Mouse (Mus musculus) kidney, postnatal 14 days (tissue): ENCODE measurements around the gene 6430628N08Rik.
A peak's percentile ranks its signal among the peaks of the same experiment; 100 is the strongest.

Source experiments
- DNase-seq: peaks from one replicate; pipeline ENCODE4 v3.0.0; 2022; ENCODE audit warnings: mixed read lengths

Gene 6430628N08Rik

GRCm38 (mm10) chr4:115890066-115890465 is 399 bp upstream of the 6430628N08Rik start:
- DNase-seq = no peak

DNA sequence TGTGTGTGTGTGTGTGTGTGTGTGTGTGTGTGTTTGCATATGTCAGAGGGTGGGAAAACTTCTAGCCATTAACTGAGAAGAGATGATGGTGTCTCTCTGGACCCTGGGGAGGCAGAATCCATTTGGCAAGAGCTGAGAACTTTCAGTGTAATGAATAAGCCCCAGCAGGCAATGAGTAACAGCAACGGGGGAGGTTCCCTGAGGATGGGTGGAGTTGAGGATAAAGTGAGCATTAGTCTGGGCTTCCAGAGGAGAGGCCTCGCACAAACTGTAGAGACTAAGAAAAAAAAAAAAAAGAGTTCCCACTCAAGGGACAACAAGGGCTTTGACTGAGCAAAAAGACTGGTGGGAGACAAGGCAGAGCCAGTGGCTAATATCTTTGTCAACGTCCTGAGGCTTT is 3.8 kb downstream of the 6430628N08Rik start:
- peak; percentile 72 for DNase-seq

GRCm38 (mm10) chr4:115897901-115898631 is 7.6 kb downstream of the 6430628N08Rik start:
- DNase-seq = no peak

DNA sequence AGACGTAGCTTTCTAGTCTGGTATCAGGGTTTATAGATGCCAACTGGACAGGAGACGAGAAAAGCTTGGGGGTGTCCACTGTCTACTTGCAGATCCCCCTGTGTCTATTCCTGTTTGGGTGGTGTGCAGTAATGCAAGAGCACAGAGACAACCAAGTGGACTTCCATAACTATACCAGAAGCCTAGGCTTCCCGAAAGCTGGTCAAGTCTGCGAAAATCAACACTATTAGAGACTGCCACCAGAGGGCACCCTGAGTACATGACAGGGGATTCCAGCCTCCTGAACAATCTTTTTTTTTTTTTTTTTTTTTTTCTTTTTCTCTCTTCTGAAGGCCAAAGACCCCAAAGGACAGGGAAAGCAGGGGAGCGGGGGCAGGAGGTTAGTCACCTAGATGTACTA is 12.4 kb downstream of the 6430628N08Rik start:
- DNase-seq = peak; percentile 85

DNA sequence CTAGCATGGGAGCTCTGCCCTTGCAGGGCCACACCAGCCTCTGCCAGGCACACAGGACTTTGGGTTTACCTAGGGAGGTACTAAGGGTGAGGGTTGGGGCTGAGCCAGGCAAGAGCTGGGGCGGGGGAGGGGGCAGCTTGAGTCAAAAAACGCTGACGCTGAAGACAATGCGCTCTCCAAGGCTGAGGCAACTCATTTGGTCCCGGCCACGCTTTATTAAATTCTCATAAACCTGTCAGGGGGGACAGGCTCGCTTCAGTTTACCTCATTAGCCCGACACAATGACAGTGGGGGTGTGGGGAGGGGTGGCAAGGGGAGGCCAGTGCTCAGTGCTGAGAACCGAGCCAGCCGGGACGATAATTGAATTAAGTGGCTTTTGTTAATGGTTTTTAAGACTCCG is 13.9 kb downstream of the 6430628N08Rik start:
- no peak for DNase-seq

DNA sequence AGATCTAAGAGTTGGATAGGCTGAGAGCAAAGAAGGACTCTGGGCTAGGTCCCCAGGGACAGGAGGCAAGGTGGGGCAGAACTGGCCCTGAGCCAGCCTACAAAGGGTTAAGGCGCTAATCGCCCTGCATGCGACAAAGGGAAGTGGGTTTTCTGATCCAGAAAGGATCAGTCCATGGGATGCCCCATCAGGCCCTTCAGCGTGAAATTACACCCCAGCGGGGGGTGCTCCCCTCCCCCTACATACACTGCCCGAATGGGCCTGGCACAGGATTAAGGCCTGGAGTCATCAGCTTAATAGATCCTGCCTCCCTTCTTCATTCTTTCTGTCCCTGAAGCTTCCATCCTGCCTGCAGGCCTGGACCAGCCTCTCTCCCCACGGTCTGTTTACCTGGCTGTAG is 15.2 kb downstream of the 6430628N08Rik start:
- DNase-seq = no peak

- DNase-seq = no peak
Observed at GRCm38 (mm10) chr4:115906791-115907190, 16.3 kb downstream of the 6430628N08Rik start.

DNA sequence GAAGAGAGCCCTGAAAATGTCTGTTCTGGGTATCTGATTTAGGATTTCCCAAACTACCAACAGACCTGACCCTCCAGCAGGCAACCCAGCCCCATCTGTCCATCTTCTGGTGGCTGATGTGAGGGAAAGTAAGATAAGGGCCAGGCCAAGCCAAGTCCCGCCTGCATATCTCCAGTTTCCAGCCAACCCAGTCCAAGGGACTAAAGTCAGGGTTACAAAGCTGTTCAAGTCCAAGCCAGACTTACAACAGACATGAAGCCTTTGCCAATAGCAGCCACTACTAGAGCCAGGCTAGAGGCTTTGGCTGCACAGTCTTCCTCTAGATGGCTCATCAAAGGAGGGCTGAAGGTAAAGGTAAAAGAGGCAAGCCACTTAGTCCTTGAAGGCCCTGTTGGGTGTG is 17.5 kb downstream of the 6430628N08Rik start:
- DNase-seq = no peak

GRCm38 (mm10) chr4:115908641-115909040 is 18.2 kb downstream of the 6430628N08Rik start:
- peak; percentile 43 for DNase-seq

DNA sequence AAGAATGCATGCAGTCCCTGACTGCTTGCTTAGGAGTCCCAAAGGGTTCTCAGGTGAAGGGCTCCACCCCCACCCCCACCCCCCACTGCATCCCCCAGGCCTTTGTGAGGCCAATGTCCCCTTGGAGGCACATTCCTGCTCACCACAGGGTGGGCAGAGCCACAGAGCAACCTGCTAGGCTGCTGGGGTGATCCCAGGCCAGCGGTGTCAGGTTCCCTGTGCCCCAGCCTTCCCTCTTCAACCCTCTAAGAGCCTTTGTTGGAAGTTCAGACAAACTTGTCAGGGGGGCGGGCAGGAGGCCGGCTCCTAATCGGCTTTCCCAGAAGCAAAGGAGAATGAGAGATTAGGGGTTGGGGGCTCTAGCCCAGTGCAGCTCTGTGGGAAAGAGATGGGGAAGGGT is 21.1 kb downstream of the 6430628N08Rik start:
- DNase-seq = no peak

DNA sequence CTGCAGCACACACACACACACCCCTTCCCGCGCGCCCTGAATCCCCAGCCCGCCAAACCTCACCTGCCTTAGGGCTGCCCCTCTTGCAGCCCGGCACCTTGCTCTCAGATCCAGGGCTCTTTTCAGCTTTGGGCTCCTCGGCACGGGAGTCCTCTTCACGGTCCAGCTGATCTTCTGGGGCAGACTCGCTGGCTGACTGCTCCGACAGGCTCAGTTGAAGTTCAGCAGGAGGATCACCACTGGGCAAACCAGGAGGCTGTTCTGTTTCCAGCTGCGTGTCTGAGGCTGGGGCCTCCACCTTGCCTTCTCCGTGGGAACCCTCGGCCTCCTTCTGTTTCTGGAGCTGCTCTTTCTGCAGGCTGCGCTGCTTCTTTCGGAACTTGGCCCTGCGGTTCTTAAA is 29.4 kb downstream of the 6430628N08Rik start:
- peak; percentile 33 for DNase-seq

- no peak for DNase-seq
Observed at GRCm38 (mm10) chr4:115922688-115923087, 32.2 kb downstream of the 6430628N08Rik start.

DNA sequence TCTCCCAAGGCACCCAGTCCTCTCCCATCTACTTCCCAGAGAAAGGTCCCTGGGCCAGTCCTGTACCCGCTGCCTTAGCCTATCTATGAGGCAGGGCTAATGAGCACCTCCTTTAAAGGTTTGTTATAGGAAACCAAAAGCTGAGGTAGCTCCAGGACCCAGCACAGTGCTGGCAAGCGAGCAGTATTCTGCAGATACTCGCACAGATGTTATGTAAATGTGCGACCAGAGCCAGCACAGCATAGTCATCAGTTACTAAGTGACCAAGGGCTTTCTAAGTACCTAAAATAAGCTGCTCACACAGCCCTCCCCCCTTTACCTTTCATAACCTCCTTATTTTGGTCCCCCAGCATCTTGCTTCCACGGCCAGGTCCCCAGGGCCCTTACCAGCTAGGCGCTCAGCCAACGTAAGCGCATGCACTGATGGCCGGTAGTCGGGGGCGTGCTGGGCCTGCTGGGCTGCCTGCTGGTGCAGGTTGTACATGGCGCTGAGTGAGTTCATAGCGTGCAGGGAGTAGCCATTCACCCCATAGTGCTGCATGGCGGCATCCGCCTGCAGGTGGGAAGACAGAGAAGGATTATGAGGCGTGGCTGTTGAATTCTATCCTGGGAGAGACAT is 32.9 kb downstream of the 6430628N08Rik start:
- no peak for DNase-seq

DNA sequence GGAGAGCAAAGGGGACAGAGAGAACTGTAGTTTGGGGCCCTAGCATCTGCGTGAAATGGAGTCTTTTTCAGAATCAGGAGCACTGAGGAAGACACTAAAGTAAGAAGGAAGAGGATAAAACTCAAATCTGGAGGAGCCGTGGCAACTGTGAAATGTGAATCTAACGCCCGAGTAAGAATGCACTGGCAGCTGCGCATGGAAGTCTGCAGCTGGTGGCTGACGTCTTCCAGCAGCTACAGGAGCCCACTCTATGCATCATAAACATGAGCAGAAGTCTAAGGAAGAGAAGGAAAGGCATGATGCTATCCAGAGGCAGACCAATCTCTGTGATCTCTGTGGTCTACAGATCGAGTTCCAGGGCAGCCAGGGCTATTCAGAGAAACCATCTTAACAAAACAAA is 37.2 kb downstream of the 6430628N08Rik start:
- DNase-seq = no peak

GRCm38 (mm10) chr4:115931556-115932088 is 41.2 kb downstream of the 6430628N08Rik start:
- DNase-seq = no peak

DNA sequence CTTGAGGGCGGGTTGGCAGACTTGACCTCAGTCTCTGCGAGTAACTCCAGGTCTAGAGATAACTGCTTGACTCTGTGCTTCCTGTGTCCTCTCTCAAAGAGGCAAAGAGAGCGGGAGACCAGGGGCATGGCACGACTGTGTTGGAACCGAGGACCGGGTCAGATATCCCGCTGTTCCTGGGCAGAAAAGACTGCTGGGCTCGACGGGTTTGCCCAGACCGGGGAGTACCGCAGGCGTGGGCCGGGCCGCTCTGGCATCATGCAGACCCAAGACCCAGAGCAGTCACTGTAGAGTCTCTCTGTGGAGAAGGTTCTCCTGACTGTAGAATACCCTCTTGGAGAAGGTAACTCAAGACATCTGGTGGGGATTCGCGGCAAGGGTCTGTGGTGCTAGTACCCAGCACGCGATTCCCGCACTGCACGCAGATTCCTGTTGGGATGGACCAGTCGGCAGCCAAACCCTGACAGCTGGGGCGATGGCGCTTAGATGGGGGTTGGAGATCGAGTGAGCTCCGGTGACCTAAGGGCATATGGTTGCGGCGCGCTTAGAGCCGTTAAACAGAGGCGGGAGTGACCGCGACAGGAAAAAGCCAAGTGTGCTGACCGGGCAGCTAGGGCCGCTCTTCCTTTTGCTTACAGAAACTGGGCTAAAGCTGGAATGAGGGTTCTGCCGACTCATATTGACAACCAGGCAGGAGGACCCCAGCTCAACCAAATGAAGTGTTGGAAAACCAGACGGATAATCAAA is 45.5 kb downstream of the 6430628N08Rik start:
- no peak for DNase-seq

DNA sequence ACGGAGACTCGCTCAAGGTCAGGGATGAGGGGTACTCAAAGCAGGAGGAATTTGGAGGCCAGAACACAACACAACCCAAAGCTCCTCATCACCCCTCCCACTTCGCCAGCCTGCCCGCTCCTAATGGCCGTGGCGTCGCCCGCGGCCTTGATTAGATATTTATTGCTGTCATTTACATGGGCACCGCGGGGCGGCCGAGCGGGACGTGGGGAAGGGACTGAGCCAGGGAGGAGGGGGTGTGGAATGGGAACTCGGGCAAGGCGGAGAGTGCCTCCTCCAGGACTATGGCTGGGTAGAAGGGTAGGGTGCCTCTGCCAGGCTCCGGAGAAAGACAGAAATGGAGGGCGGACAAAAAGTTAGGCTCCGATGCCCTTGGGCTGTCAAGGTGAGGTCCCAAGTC is 46.2 kb downstream of the 6430628N08Rik start:
- DNase-seq = no peak

DNA sequence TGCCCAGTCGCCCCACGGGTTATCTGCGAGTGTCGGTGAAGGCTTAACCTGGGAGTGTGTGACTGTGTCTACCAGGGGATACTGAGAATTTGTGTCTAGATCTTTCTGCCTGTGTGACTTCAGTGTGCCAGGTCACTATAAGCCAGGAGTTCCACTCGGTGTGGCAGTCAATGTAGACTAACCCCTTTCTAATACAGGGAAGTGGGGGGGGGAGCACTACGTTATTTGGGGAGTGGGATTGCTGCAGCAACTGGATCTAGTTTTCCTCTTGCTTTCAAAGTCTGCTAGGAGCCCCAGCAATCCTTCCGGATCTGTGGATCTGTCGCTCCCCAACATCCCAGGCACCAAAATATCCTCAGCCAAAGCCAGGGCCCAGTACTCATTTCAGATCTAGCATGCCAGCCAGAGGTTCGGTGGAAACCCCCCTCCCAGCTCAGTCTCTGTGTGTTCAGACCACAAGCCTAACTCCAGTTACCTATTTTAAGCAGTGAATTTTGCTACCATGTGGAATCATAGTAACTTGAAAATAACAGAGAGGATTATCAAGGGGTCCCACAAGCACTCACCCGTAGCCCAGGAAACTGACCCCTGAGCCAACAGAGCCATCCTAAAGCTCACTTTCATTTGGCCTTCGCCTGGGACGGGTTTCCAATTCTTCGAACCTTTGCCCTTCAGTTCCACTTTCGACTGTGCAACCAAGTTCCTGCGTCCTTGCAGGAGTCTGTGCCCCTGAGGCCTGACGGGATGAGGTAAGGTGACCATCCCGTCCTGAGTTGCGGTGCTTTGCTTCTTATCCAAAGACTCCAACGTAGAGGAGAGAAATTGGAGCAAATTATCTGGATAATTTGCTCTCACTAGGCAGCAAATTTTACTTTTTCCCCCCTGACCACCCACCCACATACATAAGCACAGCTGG is 46.9 kb downstream of the 6430628N08Rik start:
- DNase-seq = no peak

DNA sequence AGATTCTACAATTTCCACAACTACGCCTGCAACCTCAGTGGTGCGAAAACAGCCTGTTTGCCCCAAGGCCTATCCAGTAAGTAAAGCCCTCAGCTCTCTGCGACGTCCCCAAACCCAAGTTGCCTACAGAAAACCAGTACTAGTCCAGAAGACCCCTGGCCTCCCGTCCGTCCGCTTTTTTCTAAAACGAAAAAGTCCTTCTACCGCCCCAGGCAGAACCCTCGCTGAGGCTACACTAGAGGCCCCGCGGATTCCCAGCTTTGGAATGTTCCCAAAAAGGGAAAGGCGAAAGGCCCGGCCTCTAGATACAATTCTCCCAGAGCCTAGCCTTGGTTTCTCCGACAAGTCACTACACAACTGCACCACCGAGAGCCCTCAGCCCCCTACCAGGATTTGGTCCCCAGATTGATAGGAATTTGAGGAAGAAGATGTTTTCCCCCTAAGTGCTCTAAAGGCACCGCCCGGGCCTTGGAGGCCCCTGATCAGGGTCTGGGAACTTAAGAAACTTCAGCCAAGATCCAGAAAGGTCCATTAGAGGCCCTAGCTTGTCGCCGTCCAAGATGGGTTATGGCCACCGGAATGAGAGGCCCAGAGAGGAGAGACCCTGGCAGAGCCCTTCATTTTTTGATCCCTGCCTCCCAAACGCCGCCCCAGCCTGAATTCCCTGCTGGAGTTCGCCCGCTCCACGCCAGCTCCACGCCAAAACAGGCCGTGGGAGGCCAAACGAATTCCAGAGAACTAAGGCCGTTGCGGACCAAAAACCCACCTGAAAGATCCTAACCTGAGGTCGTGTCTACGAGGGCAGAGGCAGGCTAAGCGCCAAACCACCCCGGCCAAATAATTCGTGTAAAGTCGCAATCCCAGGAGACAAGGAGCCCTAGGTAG is 48.1 kb downstream of the 6430628N08Rik start:
- DNase-seq = peak; percentile 25

- peak; percentile 23 for DNase-seq
Observed at GRCm38 (mm10) chr4:115939295-115940102, 49.0 kb downstream of the 6430628N08Rik start, which contains the start of gene Dmbx1. Dmbx1 (minus strand) TSS chr4:115939926.
